Mouse (Mus musculus): Measurements from ENCODE around the gene Eftud2.

DNA sequence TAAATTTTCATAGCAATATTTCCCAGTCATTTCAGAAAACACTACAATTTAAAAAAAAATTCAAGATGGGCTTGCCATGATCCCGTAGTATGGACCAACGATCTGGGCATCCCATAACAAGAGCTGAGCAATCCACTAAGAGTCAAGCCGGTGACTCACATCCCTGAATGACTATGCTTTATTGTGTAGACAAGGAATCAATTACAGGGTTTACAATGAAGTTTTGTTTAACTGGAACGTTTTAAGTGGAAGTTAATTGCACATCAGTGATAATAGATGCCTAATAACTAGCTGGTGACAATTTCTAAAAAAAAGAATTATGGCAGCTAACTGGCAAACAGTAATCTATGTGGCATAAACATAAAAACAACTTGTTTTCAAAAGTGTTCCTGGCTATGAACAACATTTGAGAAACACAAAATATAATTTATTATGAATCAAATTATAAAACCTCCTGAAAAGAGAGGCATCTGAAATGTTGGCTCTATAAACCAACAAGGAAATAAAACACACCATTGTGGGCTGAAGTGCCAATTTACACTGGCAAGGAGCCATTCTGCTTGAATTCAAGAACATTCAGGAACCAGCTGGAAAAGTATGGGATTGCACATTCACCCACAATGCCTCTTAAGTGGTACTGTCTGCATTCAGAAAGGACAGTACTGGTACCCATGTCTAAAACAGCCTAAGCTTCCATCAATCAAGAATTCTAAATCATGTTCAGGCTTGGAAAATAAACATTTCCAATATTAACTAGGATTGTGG lies 69.9 kb downstream of the Eftud2 start:
- TF ChIP-seq CTCF (IDR thresholded peaks at IDR 0.05; ENCODE audit: control insufficient read depth, insufficient read depth, low read length) (no peak), POLR2A (IDR thresholded peaks at IDR 0.05; ENCODE audit: borderline replicate concordance, control insufficient read depth, low read depth, low read length) (no peak)
